Mouse (Mus musculus) urinary bladder, adult 18-20 months (tissue): ENCODE results near the gene Aph1c.
"Not testable (repeated sequence)": the region's sequence is repeated elsewhere in the genome, so short reads cannot be mapped to it uniquely, and the experiment has no call there.

ENCODE experiments used
- DNase-seq, 2 experiments: peaks; one replicate each; pipeline ENCODE4 v3.0.0; 2022; ENCODE audit warnings: low spot score in 2 of 2, mixed read lengths in 2 of 2

The Aph1c gene

DNA sequence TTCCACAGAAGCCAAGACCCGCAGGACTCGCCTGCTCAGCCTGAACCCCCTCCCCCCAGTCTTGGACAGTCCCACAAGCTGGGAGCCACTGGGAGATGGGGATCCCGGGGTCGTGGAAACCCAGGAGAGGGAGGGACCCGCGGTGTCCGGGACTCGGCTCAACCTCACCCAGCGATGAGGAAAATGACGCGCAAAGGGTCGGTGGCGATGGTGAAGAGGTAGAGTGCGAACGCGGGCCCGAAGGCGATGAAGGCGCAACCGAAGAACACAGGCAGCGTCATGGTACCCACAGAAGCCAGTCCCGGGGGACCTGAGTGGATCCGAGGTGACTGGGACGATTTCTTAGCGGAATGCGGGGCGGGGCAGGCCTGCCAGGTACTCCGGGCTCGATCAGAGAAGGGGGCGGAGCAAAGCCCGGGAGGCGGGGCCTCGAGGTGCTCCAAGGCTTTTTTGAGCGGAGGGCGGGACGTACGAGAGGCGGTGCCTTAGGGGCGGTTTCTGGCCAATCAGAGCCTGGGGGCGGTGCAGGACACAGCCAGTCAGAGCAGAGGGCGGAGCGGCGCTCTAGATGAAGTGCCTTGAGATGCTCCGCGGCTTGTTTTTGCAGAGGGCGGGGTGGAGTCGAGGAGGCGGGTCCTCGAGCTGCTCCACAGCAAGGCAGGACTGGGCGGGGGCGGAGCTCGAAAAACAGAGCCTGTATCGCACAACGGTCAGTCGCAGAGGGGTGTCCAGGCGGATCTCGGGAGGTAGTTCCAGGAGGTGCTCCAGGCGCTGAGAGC, at the start of gene Aph1c:
Aph1c (minus strand) TSS at position 409 of the 779 bp plus-strand sequence.
- peak; percentile 98 to 99 for DNase-seq

DNA sequence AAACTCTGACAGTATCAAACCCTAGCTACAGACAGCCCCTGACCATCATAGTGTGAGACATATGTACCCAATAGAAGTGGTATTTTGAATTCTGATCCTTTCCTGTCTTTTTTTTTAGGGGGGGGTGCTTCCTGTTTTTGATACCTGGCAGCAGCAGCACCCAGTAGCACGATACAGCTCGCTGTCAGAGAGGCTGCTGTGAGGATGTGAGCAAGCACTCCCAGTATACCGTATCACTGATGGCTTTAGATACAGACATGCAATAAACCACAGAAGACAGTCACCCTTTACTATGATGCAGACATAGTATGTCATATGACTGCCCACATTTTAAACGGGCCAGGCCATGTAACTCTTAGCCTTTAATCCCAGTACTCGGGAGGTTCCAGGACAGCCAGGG, 49.0 kb upstream of the Aph1c start:
- no peak for DNase-seq

DNA sequence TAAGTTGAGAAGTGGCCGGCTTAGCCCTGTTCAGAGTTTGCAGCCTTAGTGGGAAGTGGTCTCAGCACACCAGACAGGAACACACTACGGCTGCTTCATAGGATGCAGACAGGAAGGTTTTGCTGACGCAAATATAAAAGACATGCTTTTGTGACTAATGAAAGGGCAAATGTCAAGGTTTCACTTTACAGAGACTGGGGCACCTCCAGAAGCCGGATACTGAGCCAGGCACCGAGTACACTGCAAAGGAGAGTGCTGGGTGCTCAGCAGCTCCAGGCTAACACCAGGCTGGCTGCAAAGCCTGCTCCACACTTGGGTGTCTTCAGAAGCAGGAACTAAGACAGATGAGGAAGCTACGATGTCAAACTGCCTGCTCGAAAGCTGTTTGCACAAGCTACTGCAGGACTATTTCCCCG, 47.9 kb upstream of the Aph1c start:
- DNase-seq, result no peak

DNA sequence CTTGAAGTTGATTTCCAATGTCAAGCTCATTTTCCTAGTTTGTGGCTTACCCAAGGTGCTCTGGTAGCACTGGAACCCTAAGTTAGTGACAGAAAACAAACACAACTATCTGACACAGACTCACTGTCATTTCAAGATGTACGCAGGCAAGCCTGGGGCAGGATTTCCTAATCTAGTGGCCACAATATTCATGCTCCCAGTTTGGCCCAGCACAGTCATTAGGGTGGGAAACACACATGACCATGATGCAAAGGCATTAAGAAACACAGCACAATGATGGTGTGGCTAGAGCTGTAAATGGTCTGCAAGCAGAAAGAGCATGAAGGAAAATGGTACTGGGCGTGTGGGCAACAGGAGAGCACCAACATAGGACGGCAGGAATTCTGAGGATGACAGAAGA, 47.3 kb upstream of the Aph1c start:
- DNase-seq, result no peak

DNA sequence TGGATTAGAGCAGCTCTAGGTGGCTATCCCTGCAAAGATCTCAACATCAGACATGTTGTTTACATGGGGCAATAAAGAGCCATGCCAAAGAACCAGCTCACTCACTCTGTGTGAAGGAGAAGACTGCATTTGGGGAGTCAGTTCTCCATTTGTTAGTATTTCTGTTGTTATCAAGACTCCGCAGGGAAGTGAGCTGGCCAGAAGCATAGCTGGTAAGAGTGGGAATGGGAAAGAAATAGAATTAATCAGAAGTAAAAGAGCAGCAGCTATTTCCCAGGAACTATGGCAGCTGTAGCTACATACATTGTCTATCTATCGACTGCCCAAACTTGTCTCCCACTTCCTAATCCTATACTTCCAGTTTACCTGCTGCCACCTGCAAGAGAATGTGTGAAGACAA, 46.2 kb upstream of the Aph1c start:
- no peak for DNase-seq

DNA sequence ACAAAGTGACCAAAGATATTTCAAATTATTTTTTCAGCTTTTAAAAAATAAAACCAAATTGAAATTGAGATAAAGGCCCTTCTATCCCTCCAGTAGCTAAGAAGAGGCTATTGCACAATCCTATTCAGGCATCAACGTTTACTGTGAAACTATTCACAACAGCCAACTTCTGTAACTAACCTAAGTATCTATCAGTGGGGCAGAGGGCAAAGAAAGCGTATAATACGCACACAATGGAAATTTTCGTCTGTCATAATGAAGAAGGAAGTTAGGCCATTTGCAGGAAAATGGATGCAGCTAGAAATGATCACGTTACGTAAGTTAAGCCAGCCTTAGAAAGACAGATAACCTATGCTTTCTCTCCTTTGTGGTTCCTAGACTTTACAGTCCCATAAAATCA, 45.0 kb upstream of the Aph1c start:
- DNase-seq, result no peak

DNA sequence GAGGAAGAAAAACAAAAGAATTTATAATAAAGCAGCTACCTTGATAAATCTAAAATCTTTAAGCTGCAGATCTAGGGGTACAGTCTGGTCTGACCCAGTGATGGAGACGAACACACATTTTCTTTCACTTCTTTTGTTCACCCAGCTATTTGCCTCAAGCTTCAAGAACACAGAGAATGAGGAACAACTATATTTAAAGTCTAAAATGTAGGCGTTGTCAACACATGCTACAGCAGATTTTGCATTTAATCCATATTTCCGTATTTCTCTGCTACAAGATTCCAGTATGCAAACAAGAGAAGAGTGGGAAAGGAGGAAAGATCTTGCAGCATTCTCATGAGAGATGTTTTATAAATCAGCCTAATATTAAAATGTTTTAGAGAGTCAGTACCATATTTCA, 44.4 kb upstream of the Aph1c start:
- no peak for DNase-seq

DNA sequence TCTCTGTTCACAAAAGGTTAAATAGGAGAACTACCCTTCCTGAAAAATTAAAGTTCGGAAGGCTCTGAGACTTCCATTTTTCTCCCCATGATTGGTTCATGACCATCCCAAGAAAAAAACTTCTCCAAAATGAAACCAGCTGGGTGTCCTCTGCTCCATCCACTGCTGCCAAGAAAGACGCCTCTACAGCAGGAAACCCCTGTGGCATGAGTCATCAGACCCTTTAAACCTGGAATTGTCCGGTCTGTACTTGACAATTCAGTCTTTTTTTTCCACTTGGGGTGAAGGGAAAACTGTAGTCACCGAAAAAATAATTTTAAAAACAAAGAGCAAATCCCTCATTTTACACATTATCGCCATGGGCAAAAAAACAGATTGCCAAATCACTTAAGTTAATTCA, 42.1 kb upstream of the Aph1c start:
- DNase-seq, result peak in 1 of 2 experiments; percentile 17

DNA sequence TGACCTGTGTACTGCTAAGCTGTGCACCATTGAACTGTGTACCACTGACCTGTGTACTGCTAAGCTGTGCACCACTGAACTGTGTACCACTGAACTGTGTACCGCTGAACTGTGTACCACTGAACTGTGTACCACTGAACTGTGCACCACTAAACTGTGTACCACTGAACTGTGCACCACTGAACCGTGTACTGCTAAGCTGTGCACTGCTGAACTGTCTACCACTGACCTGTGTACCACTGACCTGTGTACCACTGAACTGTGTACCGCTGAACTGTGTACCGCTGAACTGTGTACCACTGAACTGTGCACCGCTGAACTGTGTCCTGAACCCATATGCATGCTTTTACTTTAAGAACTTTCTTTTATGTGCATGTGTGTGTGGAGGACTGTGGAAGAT, 39.8 kb upstream of the Aph1c start:
- no peak for DNase-seq

DNA sequence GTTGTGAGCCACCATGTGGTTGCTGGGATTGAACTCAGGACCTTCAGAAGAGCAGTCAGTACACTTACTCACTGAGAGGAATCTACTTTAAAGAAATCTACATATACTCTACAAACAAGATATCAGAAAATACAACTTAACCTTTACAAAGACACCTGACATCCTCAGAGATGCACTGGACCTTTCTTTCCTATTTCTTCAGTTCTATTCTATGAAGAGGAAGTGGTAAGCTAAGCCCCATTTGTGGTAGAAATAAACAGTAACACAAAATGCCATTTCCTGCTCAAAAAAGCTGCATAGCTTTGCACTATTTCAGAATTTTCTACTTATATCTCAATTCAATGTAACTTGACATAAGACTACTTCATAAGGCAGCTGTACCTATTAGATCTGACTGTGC, 39.0 kb upstream of the Aph1c start:
- DNase-seq, result no peak

DNA sequence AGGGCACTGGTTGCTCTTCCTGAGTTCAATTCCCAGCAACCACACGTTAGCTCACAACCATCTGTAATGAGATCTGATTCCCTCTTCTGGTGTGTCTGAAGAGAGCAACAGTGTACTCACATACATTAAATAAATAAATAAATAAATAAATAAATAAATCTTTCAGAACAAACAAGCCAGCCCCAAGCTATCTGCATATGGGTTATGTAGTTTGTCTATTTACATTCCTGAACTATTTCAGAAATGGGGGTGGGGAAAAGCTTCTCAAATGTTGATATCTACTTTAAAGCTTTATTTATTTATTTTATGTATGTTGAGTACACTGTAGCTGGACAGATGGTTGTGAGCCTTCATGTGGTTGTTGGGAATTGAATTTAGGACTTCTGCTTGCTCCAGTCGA, 38.5 kb upstream of the Aph1c start:
- DNase-seq, result not testable (repeated sequence)

DNA sequence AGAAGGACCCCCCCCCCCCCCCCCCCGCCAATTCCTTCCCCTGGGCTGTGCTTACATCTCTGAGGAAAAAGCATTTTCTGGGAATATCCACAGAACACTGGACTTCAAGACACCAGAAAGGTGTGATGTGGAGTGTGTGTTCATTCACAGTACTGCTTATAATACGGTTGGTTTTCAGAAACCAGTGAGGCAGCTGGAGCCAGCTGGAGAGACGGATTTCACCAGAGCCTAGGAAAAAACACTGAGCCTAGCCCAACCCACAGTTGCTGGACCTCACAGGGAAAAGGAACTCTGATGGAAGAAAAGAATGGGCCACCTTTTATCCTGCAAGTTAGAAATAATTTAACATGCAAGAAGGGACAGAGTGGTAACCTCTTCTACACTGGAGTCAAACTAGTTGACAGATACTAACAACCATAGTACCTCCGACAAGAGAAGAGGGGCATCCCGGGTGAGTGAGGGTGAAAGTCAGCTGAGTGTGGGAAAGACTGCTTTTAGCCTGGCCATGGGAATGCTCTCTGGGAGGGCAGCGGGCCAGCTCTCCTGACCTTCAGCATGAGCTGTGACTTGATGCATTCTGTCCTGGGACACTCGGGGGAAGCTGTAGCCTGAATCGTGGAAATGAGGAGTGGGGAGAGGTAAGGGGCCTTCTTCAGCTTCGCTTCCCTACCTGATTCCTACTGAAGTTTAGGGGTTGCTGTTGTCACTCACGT, 37.6 kb upstream of the Aph1c start:
- DNase-seq, result peak in 1 of 2 experiments; percentile 17

DNA sequence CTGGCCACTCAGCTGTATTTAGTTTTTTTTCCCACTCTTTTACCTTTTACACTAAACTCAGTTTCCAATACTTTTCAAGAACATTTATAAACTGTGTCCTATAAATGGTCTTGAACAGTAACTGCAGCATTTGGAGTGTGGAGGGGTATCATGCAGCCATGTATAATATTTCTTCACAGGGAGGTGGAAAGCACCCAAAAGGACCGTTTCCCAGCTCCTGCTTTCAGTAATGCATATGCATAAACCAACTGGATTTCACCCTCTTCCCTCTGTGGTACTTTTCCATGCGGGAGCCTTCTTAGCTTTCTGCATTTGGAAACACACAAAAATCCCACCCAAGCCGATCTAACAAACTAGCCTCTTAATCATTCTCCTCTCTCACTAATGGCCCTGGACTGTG, 30.2 kb upstream of the Aph1c start:
- DNase-seq, result no peak

DNA sequence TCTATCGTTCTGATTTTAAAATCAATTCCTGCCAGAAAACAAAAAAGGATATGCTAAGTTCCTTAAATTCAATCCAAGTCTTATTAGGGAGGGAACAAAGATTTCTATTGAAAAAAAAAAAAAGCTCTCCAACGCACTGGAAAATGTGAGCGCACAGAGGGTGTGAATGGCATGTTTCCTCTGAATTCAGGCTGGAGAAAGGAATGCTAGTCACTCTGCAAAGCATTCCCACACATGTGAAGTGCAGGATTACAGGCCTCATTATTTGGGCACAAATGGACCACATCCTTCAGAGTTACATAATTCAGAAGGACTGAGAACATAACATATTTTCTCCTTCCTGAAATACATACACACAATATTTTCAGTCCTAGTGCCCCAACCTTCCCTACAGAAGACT, 28.9 kb upstream of the Aph1c start:
- no peak for DNase-seq

DNA sequence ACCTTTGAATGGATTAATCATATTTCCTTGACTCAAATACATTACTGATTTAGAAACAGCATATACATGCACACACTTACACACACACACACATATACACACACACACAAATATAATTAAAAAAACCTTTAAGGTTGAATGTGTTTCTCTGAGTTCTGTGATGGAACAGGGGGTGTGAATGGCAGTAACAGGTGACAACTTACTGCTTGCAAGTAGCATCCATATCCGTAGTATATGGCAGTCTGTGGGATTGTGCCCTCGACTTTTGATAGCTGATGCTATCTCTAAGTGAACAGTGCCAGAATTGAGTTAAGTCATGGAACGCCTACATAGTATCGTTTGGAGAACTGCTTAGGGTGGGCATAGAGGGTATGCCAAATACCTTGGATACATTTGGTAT, 27.7 kb upstream of the Aph1c start:
- no peak for DNase-seq

DNA sequence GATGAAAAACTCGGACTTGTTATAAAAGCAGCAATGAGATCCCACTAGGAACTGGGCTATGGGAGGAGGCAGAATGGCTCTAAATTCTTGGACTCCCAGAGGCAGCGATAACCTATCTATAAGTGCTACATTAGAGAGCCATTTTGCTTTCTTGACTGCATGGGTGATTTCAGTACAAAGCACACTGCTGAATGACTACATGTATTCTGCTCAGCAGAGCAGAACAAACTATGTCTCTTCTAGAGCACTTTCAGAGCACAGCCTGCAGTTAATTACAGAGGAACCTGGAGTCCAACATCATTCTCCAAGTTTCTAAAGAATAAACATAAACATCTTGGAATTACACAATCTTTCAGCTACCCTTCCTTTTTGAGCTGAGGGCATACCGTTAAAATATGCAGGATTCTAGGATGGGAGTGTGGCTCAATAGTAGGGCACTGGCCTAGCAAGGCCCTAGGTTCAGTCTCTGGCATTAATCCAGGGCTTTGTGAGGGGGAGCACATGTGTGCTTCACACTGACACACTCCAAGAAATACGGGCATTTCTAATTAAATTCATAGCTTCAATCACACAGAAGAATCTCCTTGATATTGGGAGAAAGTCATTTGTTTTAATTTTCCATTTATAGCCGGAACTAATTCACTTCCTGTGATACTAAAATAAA, 26.7 kb upstream of the Aph1c start:
- DNase-seq, result no peak

DNA sequence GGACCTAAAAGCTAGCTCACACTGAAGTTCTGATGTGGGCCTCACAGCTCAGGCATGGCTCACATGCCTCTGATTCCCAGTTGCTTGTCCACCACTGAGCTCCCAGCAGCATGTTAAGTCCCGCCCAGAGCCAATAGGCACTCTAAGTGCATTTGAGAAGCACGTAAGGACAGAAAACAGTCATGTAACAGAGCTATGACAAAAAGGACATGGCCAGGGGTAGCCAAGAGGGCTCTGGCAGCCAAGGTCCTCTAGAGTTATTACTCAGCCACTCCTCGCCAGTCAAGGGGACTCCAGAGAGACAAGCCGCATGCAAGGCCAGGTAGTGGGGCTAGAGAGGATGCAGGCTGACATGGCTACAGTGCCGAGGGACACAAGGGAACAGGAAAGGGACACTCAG, 25.0 kb upstream of the Aph1c start:
- no peak for DNase-seq

DNA sequence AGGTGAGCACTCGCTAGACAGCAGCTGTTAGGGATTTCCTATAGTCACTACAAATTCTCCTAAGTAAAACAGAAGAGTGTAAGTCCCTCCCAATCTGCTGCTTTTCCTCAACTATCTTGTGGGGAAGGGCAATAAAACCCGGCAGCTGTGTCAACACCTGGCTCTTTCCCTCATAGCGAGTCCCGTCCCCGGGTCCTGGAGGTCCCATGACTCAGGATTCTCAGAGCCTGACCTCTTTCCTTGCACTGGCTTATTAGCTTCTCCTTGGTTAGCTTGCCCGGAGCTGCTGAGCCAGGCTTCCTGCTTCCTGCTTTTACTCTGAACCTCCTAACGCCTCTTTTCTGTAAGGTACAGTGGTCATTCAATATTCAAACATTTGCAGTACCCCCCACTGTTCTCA, 21.3 kb upstream of the Aph1c start:
- DNase-seq, result no peak

DNA sequence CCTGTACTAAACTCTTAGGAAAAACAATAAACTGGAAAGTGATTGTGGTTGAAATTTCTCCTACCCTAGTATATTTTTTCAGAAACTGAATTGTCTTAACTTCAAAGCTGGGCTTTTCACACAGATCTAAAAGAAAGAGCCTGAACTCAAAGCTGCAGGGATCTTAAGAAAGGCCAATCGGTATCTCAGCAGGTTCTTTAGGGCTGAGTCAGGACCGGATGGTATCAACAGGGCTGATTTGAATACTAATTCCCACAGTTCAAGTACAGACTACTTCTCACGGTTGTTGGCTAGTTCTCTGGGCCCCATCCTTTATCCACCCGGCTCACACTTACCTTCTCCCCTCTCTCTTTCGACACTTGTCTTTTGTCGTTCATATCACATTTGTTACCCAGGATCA, 18.1 kb upstream of the Aph1c start:
- no peak for DNase-seq

DNA sequence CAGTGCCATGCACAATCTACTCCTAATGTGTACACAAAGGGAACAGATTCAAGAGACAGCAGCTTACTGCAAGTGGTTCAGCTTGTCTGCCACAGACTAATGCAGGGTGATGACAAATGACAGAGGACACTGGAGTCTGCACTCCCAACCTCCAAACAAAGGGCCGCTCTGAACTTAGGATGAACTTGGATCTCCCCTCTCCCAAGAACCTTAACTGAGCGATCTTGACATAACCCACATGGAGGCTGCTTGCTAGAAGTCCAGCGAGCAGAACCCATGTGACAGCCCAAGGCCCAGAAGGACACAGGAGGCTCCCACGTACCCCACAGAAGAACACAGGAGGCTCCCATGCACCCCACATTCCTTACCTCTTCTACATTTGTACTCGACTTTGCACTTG, 16.4 kb upstream of the Aph1c start:
- DNase-seq, result no peak

DNA sequence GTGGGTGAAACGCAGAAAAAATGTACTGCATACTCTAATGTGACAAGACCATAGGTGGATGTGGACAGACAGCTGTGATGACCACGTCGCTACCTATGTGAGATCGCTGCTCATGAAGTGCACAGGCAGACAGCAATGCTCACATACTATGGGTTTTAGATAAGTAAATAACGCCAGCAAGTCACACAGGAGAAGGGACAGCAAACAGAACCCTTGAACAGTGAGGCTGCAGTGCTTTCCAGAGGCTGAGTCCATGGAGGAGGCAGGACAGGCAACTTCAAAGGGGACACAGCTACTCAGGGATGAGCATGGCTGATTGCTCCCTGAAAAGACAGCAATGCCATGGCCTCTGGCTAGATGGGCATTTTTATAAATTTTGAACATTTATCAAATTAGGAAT, 12.3 kb upstream of the Aph1c start:
- DNase-seq, result no peak

DNA sequence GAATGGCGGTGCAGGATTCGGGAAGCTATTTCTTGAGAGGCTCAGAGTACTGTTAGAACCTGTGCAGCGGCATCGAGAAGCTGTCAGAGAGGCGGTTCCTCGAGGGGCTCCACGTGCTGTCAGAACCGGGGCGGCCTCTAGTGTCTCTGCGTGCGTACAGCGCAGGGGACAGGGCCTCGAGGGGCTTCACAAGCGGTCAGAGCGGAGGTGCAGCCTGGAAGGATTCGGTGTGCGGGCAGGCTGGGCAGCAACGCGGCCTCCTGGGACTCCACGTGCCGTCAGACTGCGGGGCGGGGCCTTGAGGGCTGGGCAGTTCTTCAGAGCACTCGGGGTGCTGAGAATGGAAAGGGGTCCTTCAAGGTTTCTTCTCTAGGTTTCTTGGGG, 563 bp upstream of the Aph1c start:
- DNase-seq, result peak in 1 of 2 experiments; percentile 9

DNA sequence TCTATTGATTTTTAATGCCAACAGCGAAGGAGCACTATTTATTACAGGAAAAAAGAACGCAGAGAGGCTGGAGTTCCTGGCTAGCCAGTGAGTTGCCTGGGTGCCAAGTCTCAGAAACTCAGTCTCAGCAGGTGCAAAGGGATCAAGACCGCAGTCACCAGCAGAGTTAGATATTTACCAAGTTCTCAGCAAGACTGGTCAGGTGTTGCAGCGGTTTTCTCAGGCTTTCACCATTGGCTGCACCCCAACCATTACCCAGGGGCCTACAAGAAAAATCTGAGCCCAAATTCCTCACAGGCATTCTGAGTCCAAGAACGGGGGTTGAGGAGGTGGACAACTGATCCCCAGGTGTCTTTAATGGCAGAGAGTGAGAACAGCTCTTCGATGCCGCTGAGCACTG, 675 bp downstream of the Aph1c start:
- DNase-seq, result no peak
